Mouse (Mus musculus) gastrocnemius, adult 8-10 months (tissue): Measurements from ENCODE around the gene Lyve1. TPM values are rescaled to one million over a fixed set of nuclear protein-coding genes. Genes with fewer than 3 reads are reported as not detected.

ENCODE experiments used
- DNase-seq, 2 experiments: peaks; one replicate each; pipeline ENCODE4 v3.0.0; 2022; ENCODE audit warnings: low spot score in 2 of 2
- microRNA-seq: library from miRNA; unstranded; fragments of <30 nt; microRNA quantifications from one replicate; pipeline ENCODE4 v1.2.0, GENCODE M21; 2022
- total RNA-seq, 4 experiments: library from RNA; stranded (reverse); gene quantifications; 2 replicates each; pipeline ENCODE4 v1.2.4; 2022

Lyve1 gene
- total RNA-seq, 4 experiments from 2014 or later, result 1.1 to 6.6 (median 3.2) TPM

DNA sequence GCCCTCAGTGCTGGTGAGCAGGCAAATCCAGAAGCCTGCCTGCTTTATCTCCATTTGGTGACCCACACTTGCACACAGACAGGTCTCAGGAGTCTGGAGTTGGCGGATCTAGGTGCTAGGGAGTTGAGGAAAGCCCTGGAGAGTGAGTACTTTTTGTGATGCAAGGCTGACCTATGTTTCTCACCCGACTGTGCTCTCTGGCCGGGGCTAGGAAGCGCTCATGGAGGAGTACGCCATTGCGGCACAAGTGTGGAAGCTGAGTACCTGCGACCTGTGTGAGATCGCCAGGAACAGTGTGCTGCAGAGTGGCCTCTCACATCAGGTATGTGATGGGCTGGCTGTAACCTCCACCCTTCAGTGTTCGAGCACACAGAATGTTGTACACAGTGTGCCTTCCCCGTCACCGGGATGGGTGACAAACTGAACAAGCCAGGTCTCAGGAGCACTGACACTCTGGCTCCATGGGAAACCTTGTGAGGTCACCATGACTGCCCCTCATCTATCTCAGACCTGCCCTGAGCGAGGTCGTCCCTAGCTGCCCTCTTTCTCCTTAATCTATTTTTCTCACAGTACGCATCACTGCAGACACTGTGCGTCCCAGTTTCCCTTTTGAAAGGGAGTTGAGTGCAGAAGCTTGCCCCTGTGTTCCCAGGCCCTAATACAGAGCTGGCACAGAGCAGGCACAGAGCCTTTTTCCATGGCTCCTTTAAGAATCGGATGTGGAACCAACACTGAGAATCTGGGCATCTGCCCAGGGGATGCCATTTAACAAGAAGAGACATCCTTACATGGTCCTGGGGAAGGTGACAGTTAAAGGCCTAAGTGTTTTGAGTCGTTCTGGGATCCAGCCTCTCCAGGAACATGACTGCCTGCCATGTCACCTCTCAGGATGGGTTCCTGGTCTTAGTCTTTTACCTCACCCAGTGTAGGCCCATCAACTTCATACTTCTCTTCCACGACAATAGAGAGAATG is 53.2 kb downstream of the Lyve1 start:
- no peak for DNase-seq

DNA sequence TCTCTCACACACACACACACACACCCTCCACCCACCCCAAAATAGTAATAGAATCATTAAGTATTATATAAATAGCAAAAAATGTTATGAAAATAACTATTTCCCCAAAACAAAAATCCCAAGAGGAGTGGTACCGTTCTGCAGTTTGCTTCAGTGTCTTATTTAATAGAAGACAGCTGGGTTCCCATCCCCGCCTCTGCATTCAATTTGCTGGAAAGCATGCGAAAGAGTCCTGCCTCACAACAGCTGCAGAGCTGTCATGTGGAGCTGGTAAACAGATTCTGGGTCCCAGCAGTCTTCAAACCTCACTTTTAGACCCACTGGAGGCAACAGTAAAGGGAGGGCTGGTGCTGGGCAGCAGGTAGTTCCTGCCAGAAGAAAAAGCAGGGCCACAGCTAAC is 54.1 kb downstream of the Lyve1 start:
- no peak for DNase-seq

DNA sequence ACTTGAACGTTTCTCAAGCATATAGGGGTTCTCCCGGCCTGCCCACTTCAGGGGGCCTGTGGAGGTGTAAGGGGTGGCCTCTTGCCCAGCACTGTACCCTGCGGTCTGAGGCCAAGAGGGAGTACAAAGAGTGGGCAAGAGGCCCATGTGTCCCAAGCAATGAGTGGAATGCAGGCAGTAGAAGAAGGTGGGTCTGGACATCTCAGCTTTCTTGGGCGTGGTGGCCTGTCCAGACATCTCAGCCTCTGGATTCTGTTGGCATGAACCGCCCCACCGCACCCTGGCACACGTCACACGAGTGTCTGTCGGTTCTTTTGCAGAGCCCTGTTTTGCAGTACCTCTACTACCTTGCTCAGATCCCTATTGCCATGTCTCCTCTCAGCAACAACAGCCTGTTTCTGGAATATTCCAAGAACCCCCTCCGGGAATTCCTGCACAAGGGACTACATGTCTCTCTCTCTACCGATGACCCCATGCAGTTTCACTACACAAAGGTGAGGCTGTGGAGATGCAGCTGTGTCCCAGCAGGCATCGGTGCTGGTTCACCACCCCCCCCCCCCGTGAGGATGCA is 55.5 kb downstream of the Lyve1 start:
- no peak for DNase-seq

DNA sequence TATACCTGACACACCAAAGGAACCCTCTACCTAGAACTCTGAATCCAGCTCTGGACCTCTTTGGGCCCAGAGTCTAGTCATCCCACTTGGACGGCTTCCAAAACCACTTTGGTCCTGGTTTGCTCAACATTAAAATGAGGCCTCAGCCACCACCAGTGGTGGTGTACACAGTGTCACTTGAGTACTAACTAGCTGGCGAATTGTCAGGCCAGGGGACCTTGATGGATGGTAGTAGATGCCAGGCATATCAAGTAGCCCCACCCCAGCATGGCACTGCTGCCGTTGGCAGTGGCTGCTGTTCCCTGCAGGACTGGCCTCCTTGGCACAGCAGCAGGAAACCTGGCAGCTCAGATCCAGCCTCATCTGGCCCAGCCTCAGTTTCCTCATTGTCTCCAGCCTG is 58.8 kb downstream of the Lyve1 start:
- DNase-seq, result peak in 1 of 2 experiments; percentile 73

DNA sequence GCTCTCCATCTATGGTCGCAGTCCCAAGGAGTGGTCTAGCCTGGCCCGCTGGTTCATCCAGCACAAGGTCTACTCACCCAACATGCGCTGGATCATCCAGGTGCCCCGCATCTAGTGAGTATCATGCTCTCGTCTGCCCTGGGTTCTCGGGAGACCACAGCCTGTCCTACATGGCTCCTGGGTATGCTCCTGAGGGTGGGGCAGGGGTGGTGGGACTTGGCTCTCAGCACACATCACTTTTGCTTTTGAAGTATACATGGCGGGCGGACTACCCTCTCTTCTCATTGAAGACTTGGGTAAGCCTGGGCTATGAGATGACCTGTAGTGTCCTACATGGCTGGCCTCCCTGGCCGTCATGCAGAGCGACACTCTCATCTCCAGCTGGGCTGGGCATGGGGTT is 59.9 kb downstream of the Lyve1 start:
- no peak for DNase-seq

DNA sequence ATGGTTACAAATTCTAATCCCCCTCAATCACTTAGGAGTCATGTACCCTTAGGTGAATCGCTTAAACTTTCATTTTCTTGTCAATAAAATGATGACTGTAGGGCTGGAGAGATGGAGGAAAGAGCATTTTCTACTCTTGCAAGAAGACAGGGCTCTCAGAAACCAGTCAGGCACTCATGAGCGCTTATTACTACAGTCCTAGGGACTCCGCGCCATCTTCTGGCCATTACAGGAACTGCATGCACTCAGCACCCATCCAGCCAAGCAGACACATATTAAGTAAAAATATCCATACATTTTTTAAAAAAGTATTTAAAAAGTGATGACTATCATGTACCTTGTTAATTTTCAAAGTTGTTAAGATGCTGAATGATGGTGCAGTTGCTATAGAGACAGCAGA is 62.0 kb downstream of the Lyve1 start:
- peak; percentile 73 to 77 for DNase-seq

Small RNA genes within 50 kb of the gene (microRNA-seq; reads per million reads assigned to microRNA genes)
- gene Gm47282, result not detected

Other genes with a start within 250 kb of the Lyve1 start
- 10 to 100 TPM in 1 of 4 experiments, 1 to 10 TPM in 3; 6.7 to 10.4 (median 7.9) TPM for gene Sbf2, start 248.3 kb downstream of the Lyve1 start, total RNA-seq
- gene Adm, start 235.6 kb downstream of the Lyve1 start, total RNA-seq, result 1 to 10 TPM; 2.0 to 4.2 (median 2.5) TPM
- 10 to 100 TPM in 2 of 4 experiments, 1 to 10 TPM in 2; 7.4 to 11.7 (median 9.5) TPM for gene Ampd3, start 95.0 kb downstream of the Lyve1 start, total RNA-seq
- gene Rnf141, start 18.8 kb downstream of the Lyve1 start, total RNA-seq, result 10 to 100 TPM; 19.8 to 25.9 (median 23.2) TPM
- 1 to 10 TPM; 4.0 to 5.6 (median 4.2) TPM for gene Mrvi1, start 119.2 kb upstream of the Lyve1 start, total RNA-seq
- 10 to 100 TPM; 13.3 to 16.2 (median 14.9) TPM for gene Ctr9, start 165.7 kb upstream of the Lyve1 start, total RNA-seq
- 100 to 1,000 TPM; 685 to 750 (median 713) TPM for gene Eif4g2, start 219.8 kb upstream of the Lyve1 start, total RNA-seq